Comparison of ENCODE assay signal across 8 mouse cellular contexts in the genomic region with DNA sequence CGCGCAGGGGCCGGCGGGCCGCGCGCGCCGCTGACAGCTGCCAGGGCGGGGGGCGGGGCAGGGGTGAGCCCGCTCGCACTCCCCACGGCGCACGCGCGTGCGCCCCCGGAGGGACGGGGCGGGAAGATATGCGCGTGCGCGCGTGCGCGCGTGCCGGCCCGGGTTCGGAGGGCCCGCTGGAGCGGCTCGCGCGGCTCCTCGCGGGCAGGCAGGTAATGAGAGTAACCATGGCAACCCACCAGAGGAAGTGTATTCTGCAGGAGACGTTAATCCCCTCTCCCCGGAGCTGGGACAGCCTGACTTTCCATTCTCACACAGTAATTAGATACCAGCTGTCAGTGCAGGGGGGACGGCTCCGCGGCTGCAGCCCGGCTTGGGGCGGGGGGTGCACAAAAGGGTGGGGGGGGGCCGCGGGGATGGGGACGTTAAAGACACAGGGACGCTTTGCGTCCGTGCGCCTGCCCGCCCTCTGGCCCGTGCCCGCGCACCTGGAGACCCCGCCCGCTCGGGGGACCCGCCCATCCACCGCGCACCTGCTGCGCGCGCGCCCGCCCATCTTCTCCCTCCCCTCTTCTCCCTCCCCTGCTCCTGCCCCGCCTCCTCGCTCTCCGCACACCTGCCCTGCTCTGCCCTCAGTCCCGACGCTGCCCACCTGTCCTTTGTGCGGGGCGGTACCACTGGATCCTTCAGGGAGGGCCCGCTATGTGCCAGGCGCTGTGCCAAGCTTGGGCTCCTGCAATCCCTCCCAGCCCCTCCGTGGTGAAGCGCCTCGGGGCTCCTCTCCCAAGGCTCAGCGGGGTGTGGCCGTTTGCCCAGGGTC. TPM values are rescaled to one million over a fixed set of nuclear protein-coding genes. Genes with fewer than 3 reads are reported as not detected.
DNase-seq lines count a peak whose midpoint lies in the region; TF ChIP-seq lines count a peak whose summit lies in the region.

TSS of gene 4930404H24Rik (plus strand) at position 218 of the 820 bp plus-strand sequence.

- intact Hi-C loops in left cerebral cortex, postnatal 4 days (cut with DNase I): no loop called here

- no peak within 1 kb of the TSS for H3K27ac ChIP-seq in small intestine, adult 2 months (ENCODE audit: insufficient read depth, low read depth, low read length)

- H3K27me3 ChIP-seq in small intestine, adult 2 months (ENCODE audit: control insufficient read depth, insufficient read depth, low read length): no peaks in the 10 kb centered on the region

- H3K4me1 ChIP-seq in small intestine, adult 2 months (ENCODE audit: control insufficient read depth, insufficient read depth, insufficient read length, low read length): peaks cover 17% of the 10 kb centered on the region

- 0 out of 2 replicates have a peak, but pooled peaks have one; percentile 3 for TF ChIP-seq POLR2A in small intestine, adult 2 months (IDR thresholded peaks at IDR 0.05; ENCODE audit: low read depth, low read length)

- WGBS in small intestine, adult 2 months: 2% methylated on average over 81 of the region's 83 CpGs

- no peak for TF ChIP-seq CTCF in small intestine, adult 2 months (IDR thresholded peaks at IDR 0.05; ENCODE audit: extremely low read depth, insufficient read length, insufficient replicate concordance, low read depth, low read length)

- DNase-seq in adrenal gland, adult (ENCODE audit: inconsistent age in 2 of 2, low spot score in 1 of 2): peak; percentile 69 to 85
- no peak for DNase-seq in adrenal gland, adult 8-10 months
- DNase-seq in cerebellum, postnatal 14 days: peak; percentile 91 to 94
- DNase-seq in gastrocnemius, adult 18-20 months (ENCODE audit: low spot score): peak; percentile 36
- DNase-seq in induced T-regulatory cell, adult 2 months (ENCODE audit: low read depth): peak; percentile 80
- DNase-seq in left cerebral cortex, postnatal 4 days: peak; percentile 90
- DNase-seq in mesoderm, embryonic 11.5 days (ENCODE audit: low read depth, low spot score): peak; percentile 87

- H3K4me3 ChIP-seq in small intestine, adult 2 months (ENCODE audit: low read depth, low read length): peak within 1 kb of the TSS; percentile 94

- H3K36me3 ChIP-seq in small intestine, adult 2 months (ENCODE audit: control insufficient read depth, insufficient read depth, low read length): no peaks in the 10 kb centered on the region

RNA-seq across cellular contexts. Expression of gene 4930404H24Rik, which starts in this region (rescaled TPM):
- total RNA-seq in adrenal gland, adult 8-10 months (2022): not detected
- total RNA-seq in gastrocnemius, adult 18-20 months (2021): not detected
- not detected for total RNA-seq in left cerebral cortex, postnatal 4 days (2021)
- not detected in 2 replicates for polyA plus RNA-seq in small intestine, adult 2 months (2012; rRNA removed)

Comparison
In these comparisons a context has a peak if more than half of its experiments do, and no peak if none do; other contexts are left out.
1. Peak in DNase-seq in gastrocnemius, adult 18-20 months; RNA of the gene not detected or under 1 TPM.
2. Peak in DNase-seq in left cerebral cortex, postnatal 4 days; RNA of the gene not detected or under 1 TPM.